Mouse (Mus musculus) bone marrow, adult 2 months (tissue): ENCODE results near the gene Abca9.

Source experiments
- CTCF ChIP-seq: fragments of 200-500 bp; IDR thresholded peaks from 2 replicates; pipeline ENCODE4 v1.5.1; 2011; ENCODE audit warnings: low read length, control low read depth; ENCODE audit not compliant: control insufficient read depth, insufficient read depth
- POLR2A ChIP-seq: fragments of 200-500 bp; IDR thresholded peaks from 2 replicates; pipeline ENCODE4 v1.6.1; 2011; ENCODE audit warnings: low read depth, mild to moderate bottlenecking, control low read depth, low read length, borderline replicate concordance; ENCODE audit not compliant: control insufficient read depth

DNA sequence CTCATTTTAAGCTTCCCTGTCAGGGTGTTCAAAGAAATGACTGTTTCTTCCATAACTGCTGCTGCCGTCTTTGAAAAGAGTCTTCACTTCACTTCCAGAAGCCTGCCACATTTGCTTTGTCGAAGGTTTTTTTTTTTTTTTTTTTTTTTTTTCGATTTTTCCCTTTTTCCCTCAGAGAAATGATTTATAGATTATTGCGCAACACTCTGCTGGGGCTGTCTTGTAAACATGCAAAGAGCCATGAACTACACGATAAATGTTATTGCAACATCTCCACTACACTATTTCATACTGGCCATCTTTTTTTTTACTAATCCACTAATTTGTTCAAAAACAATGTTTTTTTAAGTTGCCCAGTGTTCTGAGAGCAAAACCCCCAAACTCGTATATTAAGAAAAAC is 70.5 kb downstream of the Abca9 start:
- no peak for TF ChIP-seq CTCF
- no peak for TF ChIP-seq POLR2A
